Mouse (Mus musculus) hematopoietic stem cell, adult 5-6 weeks (primary cell): ENCODE measurements at regions not wholly inside any gene's neighbourhood (a gene's known extent, or its start where the extent isn't known, plus 50 kb on each side); places are given as distances from the start of the nearest gene placed in this dataset.

Experiments used
- ATAC-seq, 2 experiments: fragments of 125-278 bp in 1 of 2; replicated peaks in 1 of 2; 2 replicates each; pipeline ENCODE4 v1.8.0; 2016 to 2017; ENCODE audit warnings: inconsistent platforms in 2 of 2, mild to moderate bottlenecking in 2 of 2, moderate number of reproducible peaks in 2 of 2, low read depth in 1 of 2, moderate TSS enrichment in 1 of 2; ENCODE audit not compliant: low FRiP score in 2 of 2, poor library complexity in 2 of 2, severe bottlenecking in 2 of 2, insufficient read depth in 1 of 2, low TSS enrichment in 1 of 2

DNA sequence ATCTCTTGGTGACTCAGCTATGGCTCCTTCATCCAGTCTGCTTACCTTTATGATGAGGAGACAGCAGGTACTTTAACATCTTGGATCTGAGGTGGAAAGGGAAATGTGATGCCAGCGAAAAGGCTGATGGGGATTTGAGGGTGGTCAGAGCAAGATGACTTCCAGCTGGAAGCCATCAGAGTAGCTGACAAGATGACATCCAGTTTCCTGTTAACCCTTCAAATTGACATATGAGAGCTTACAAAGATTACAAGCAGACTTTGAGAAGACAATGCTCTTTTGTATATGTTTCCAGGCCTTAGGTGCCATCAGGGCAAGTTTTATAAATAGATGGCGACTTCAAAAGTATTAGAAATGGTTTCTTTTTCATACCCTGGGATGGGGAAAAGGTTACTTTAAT, 621.3 kb upstream of the A1bg start:
- no peak for ATAC-seq

- ATAC-seq = no peak
These were observed 618.8 kb upstream of the A1bg start for GRCm38 (mm10) chr15:61541643-61542042.

DNA sequence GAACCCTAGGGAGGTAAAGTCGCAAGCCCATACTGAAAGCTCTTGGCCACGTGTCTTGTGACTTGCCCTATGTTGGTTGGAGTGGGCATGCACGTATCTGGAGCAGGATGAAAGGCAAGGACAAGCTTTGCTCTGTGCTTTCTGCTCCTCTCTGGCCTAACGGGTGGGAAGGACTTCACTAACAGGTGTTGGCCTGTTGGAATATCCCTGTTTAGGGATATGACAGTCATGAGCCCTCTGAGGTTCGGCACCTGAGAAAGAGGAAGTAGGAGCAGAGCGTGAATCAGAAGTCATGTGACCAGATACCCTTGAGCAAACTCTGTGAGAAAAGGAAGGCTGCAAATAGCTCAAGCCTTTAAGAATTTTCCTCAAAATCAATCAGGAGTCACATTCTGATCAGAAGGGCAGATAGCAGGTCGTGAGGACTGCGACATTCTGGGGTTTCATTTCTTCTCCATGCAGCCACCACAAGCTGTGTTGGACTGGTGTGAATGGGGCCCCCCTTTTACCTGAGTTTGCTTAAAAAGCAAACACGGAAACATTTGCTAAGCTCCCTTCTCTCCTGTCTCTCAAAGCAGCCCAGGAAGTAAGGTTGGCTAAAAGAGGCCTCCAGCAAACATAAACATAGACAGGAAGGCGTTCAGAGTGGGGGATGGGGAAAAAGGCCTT, 618.1 kb upstream of the A1bg start:
- ATAC-seq = peak; percentile 50 to 75

DNA sequence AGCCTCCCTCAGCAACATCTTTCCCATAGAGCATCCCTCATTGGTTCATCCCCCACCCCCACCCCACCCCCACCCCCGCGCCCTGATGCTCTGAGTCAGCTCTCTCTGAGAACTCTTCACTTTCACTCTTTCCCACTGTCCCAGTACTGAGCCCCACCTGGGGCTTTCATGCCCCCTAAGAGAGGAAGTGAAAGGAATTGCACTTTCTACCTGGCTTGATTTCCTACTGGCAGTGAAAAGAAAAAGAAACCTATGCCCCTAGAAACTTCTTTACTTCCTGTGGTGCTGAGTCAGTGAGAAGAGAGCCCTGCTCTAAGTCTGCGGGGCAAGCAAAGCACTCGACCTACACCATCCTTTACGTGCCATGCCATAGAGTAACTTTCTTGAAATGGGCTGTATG, 616.1 kb upstream of the A1bg start:
- no peak for ATAC-seq

- no peak for ATAC-seq
These were observed 615.5 kb upstream of the A1bg start for GRCm38 (mm10) chr15:61538169-61538755.

GRCm38 (mm10) chr15:61536332-61536716, 613.5 kb upstream of the A1bg start:
- ATAC-seq = no peak

DNA sequence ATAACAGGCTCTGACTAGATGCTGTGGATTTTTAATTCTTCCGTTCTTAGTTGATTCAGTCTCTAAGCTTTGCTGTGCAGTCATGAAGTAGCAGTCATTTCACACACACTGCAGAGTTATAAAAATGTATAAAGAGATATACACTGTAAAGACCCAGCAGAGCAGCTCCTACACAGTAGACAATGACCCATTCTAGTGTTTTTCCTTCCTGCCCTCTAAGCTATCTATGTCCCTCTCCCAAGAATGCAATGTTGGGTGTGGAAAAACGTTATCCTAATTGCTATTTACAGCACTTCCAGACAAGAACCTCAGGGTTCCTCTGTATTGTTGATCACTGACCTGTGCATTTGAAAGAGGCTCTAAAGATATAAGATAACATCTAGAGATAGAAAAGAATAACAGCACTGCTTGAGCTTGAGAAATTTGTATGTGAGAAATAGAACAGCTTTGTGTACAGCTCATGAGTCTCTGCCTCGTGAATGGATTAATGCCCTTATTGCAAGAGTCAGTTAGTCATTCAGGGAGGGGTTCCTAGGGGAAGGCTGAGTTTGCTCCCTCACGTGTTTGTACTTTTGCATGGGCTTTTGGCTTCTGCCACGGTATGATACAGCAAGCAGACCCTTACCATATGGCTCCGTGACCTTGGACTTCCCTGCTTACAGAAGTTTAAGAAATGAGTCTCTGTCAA, 613.0 kb upstream of the A1bg start:
- ATAC-seq = no peak

GRCm38 (mm10) chr15:61535180-61535579, 612.4 kb upstream of the A1bg start:
- ATAC-seq = no peak

DNA sequence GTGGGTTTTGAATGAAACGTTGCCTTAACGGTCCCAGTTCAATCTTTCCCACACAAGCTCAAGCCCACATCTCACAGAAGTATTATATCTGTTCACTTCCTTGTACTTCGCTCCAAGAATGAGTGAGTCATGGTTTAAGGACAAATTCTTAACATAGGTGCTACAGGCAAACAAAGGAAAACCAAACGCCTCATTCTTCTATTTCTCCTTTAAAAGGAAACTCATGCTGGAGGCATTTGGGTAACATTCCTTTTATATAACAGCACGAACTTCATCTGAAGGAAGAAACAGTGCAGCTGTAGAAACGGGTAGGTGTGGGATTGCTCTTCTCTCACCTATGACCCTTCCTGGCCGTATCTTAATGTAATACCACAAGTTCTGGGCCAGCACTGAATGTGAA, 610.0 kb upstream of the A1bg start:
- ATAC-seq = no peak

- no peak for ATAC-seq
These were observed 609.2 kb upstream of the A1bg start for GRCm38 (mm10) chr15:61532040-61532439.

DNA sequence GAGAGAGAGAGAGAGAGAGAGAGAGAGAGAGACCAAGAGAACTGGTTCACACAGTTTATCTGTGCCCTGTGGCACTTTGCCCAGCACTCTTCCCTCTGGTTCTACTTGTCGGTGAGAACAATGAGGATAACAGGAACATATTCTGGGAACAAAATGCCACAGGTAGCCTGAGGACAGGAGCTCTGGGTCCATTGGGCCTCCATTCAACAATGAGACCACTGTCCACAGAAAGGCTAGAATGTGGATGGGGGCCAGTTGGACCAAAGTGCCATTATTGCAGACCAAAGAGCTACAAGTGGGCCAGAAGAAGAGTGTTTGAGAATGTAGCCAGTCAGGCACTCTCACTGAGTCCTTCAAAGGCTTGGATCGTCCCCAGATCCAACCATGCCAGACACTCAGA, 600.2 kb upstream of the A1bg start:
- no peak for ATAC-seq

GRCm38 (mm10) chr15:61517265-61517664, 594.5 kb upstream of the A1bg start:
- no peak for ATAC-seq

DNA sequence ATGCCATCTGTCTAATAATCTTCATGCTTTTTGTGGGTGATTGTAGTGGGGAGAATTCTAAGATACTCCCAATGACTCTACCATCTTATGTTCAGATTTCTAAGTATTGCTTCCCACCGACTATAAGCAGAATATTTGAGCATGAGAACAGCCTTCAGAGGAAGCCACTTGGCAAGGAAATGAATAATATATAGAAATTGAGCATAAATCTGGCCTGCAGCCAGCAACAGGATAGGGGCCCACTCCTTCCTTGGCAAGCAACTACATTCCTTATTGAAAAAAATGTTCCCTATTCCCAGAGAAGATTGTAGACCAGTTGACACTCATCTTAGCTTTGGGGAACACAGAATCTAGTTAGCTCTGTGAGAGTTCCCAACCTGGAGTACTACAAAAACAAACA, 591.5 kb upstream of the A1bg start:
- no peak for ATAC-seq

- no peak for ATAC-seq
These were observed 586.0 kb upstream of the A1bg start for GRCm38 (mm10) chr15:61508806-61509205.

DNA sequence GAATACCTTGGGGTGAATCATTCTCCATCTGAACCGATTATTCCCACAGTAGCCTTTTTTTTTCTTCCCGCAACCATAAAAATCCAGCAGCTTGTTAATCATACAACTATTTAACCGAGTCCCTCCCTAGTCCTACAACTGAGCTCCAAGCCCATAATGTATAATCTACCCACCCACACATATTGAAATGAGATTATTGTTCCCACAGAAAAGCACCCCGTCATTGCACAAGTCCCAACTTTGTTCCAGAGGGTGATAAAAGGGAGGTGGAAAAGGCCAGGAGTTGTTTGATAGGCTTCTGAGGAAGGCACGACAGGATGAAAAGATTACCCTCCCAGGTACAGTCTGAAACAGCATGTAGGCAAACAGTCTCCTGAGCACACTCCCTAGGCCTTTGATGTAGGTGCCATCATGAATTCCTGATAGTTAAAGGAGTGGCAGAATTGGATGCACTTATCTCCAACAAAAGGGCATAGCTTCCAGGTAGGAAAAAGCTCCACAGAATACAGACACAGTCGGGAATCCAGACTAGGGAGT, 583.6 kb upstream of the A1bg start:
- ATAC-seq = no peak

- no peak for ATAC-seq
These were observed 580.6 kb upstream of the A1bg start for GRCm38 (mm10) chr15:61503436-61503835.

GRCm38 (mm10) chr15:61489731-61490130, 566.9 kb upstream of the A1bg start:
- no peak for ATAC-seq

DNA sequence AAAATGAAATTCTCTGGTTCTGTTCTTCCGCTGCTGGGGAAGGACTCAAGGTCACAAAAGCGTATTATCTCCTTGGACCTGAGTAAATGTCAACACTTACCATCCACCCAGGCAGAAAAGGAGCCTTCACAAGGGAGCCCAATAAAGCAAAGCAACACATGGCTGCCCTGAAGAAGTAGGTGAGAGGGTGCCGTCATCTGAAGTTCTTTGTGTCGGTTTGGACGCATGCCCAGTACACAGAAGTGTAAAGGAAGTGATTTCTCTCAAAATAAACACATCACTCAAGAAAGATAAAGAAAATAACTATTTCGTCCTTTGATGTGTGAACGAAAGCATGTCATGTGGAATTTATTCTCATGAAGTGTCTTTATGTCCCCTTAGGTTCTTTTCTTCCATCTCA, 559.0 kb upstream of the A1bg start:
- no peak for ATAC-seq

GRCm38 (mm10) chr15:61473900-61474299, 551.1 kb upstream of the A1bg start:
- ATAC-seq = no peak
